Mouse (Mus musculus) embryonic facial prominence, embryonic 12.5 days (tissue): ENCODE data around the gene Kcnh2. TPM values are rescaled to one million over a fixed set of nuclear protein-coding genes. Genes with fewer than 3 reads are reported as not detected.

ENCODE experiments used
- ATAC-seq: fragments of 200-750 bp; cut with Nextera tagmentation; 2 replicates; pipeline ENCODE4 v1.8.0; 2017; ENCODE audit not compliant: insufficient number of reproducible peaks, insufficient read depth, low FRiP score, low TSS enrichment
- H3K27ac ChIP-seq: fragments of 300-500 bp; sonication (generic); 2 replicates; pipeline ENCODE4 v1.5.1; 2016; ENCODE audit warnings: mild to moderate bottlenecking
- H3K27me3 ChIP-seq: fragments of 300-500 bp; sonication (generic); 2 replicates; pipeline ENCODE4 v1.6.1; 2016; ENCODE audit warnings: mild to moderate bottlenecking, moderate library complexity
- H3K36me3 ChIP-seq: fragments of 300-500 bp; sonication (generic); 2 replicates; pipeline ENCODE4 v1.6.1; 2016; ENCODE audit warnings: mild to moderate bottlenecking
- H3K4me1 ChIP-seq: fragments of 300-500 bp; sonication (generic); 2 replicates; pipeline ENCODE4 v1.6.1; 2016
- H3K4me2 ChIP-seq: fragments of 300-500 bp; sonication (generic); replicated peaks from 2 replicates; pipeline ENCODE4 v1.6.1; 2016; ENCODE audit warnings: mild to moderate bottlenecking, moderate library complexity
- H3K4me3 ChIP-seq: fragments of 300-500 bp; sonication (generic); 2 replicates; pipeline ENCODE4 v1.5.1; 2016; ENCODE audit warnings: mild to moderate bottlenecking
- H3K9ac ChIP-seq: fragments of 300-500 bp; sonication (generic); 2 replicates; pipeline ENCODE4 v1.6.1; 2016; ENCODE audit warnings: mild to moderate bottlenecking, moderate library complexity
- H3K9me3 ChIP-seq: fragments of 300-500 bp; sonication (generic); 2 replicates; pipeline ENCODE4 v1.6.1; 2016; ENCODE audit warnings: mild to moderate bottlenecking, moderate library complexity
- WGBS: fragments of 180-500 bp; shearing (Covaris S2); methylation state at CpG from one replicate; pipeline ENCODE4 v1.1.7; 2016; 5-methylcytosine and 5-hydroxymethylcytosine counted together
- polyA plus RNA-seq: library from polyadenylated mRNA; unstranded; fragments of >200 nt; fragmentation: Nextera tagmentation; extraction: Ambion mirVana; gene quantifications from 2 replicates; pipeline ENCODE4 v1.2.1, GENCODE M21; 2016

Kcnh2 gene
- polyA plus RNA-seq, 1 experiment from 2014 or later = 5.2 TPM

- Histone ChIP-seq H3K9me3 (no peaks in the 10 kb centered on the region), H3K36me3 (no peaks in the 10 kb centered on the region), H3K27me3 (no peaks in the 10 kb centered on the region), H3K27ac (no peak overlapping the region), H3K9ac (no peak overlapping the region), H3K4me3 (no peak overlapping the region), H3K4me2 (no peak overlapping the region), H3K4me1 (no peaks in the 10 kb centered on the region)
- WGBS = 69% methylated on average over 5 of the region's 5 CpGs
- ATAC-seq = no peak
Measured at GRCm38 (mm10) chr5:24307118-24307777, 44.2 kb downstream of the Kcnh2 start.

- Histone ChIP-seq H3K36me3 (no peaks in the 10 kb centered on the region), H3K4me2 (no peak overlapping the region), H3K27ac (no peak overlapping the region), H3K9ac (no peak overlapping the region), H3K9me3 (no peaks in the 10 kb centered on the region), H3K4me3 (no peak overlapping the region), H3K4me1 (no peaks in the 10 kb centered on the region), H3K27me3 (no peaks in the 10 kb centered on the region)
- ATAC-seq = no peak
- WGBS = 50% methylated on average over 3 of the region's 3 CpGs
Measured at GRCm38 (mm10) chr5:24303199-24303598, 48.2 kb downstream of the Kcnh2 start.

GRCm38 (mm10) chr5:24299845-24300589, 51.4 kb downstream of the Kcnh2 start:
- Histone ChIP-seq H3K4me2 (no peak overlapping the region), H3K9me3 (peaks cover 1% of the 10 kb centered on the region; the same call in 1 of the 2 replicates), H3K27ac (no peak overlapping the region), H3K9ac (no peak overlapping the region), H3K36me3 (no peaks in the 10 kb centered on the region), H3K4me3 (no peak overlapping the region), H3K4me1 (no peaks in the 10 kb centered on the region), H3K27me3 (no peaks in the 10 kb centered on the region)
- ATAC-seq = no peak
- WGBS = 59% methylated on average over 5 of the region's 5 CpGs

- no peak for ATAC-seq
- no peaks in the 10 kb centered on the region for H3K27me3 ChIP-seq
- peaks cover 6% of the 10 kb centered on the region; the same call in 1 of the 2 replicates for H3K9me3 ChIP-seq
- no peaks in the 10 kb centered on the region for H3K36me3 ChIP-seq
- H3K27ac ChIP-seq = no peak overlapping the region
- whole genome bisulfite sequencing = 74% methylated on average over 3 of the region's 3 CpGs
- H3K4me3 ChIP-seq = no peak overlapping the region
- H3K4me2 ChIP-seq = no peak overlapping the region
- no peak overlapping the region for H3K9ac ChIP-seq
- no peaks in the 10 kb centered on the region for H3K4me1 ChIP-seq
Measured at GRCm38 (mm10) chr5:24291954-24292353, 59.5 kb downstream of the Kcnh2 start.

GRCm38 (mm10) chr5:24286221-24286970, 65.0 kb downstream of the Kcnh2 start:
- WGBS = 79% methylated on average over 7 of the region's 7 CpGs
- H3K9me3 ChIP-seq = no peaks in the 10 kb centered on the region

GRCm38 (mm10) chr5:24284145-24284544, 67.3 kb downstream of the Kcnh2 start:
- no peak for ATAC-seq
- H3K9ac ChIP-seq = no peak overlapping the region
- no peak overlapping the region for H3K4me3 ChIP-seq
- H3K27me3 ChIP-seq = no peaks in the 10 kb centered on the region
- H3K4me1 ChIP-seq = no peaks in the 10 kb centered on the region
- H3K4me2 ChIP-seq = no peak overlapping the region
- H3K9me3 ChIP-seq = no peaks in the 10 kb centered on the region
- H3K27ac ChIP-seq = no peak overlapping the region
- no peaks in the 10 kb centered on the region for H3K36me3 ChIP-seq
- WGBS = 77% methylated on average over 6 of the region's 6 CpGs

More at GRCm38 (mm10) chr5:24286221-24286970, 65.0 kb downstream of the Kcnh2 start:
- ATAC-seq = no peak
- Histone ChIP-seq H3K4me2 (no peak overlapping the region), H3K9ac (no peak overlapping the region), H3K27ac (no peak overlapping the region), H3K4me1 (no peaks in the 10 kb centered on the region), H3K27me3 (no peaks in the 10 kb centered on the region), H3K36me3 (no peaks in the 10 kb centered on the region), H3K4me3 (no peak overlapping the region)

- Histone ChIP-seq H3K36me3 (no peaks in the 10 kb centered on the region), H3K4me1 (no peaks in the 10 kb centered on the region), H3K4me3 (no peak overlapping the region), H3K27me3 (no peaks in the 10 kb centered on the region), H3K9me3 (no peaks in the 10 kb centered on the region), H3K9ac (no peak overlapping the region), H3K27ac (no peak overlapping the region), H3K4me2 (no peak overlapping the region)
- 73% methylated on average over 5 of the region's 5 CpGs for WGBS
- no peak for ATAC-seq
Measured at GRCm38 (mm10) chr5:24283181-24283580, 68.2 kb downstream of the Kcnh2 start.

- Histone ChIP-seq H3K4me1 (no peaks in the 10 kb centered on the region), H3K9me3 (no peaks in the 10 kb centered on the region), H3K4me3 (no peak overlapping the region), H3K9ac (no peak overlapping the region), H3K4me2 (no peak overlapping the region), H3K27ac (no peak overlapping the region), H3K36me3 (no peaks in the 10 kb centered on the region), H3K27me3 (no peaks in the 10 kb centered on the region)
- 68% methylated on average over 2 of the region's 2 CpGs for WGBS
- no peak; the same call in 1 of the 2 replicates for ATAC-seq
Measured at GRCm38 (mm10) chr5:24280523-24280922, 70.9 kb downstream of the Kcnh2 start.

GRCm38 (mm10) chr5:24279527-24279926, 71.9 kb downstream of the Kcnh2 start:
- H3K9ac ChIP-seq = no peak overlapping the region
- H3K36me3 ChIP-seq = no peaks in the 10 kb centered on the region
- no peaks in the 10 kb centered on the region for H3K27me3 ChIP-seq
- H3K4me2 ChIP-seq = no peak overlapping the region
- no peak overlapping the region for H3K27ac ChIP-seq
- no peak for ATAC-seq
- 80% methylated on average over 4 of the region's 4 CpGs for WGBS
- no peaks in the 10 kb centered on the region for H3K4me1 ChIP-seq
- no peak overlapping the region for H3K4me3 ChIP-seq
- H3K9me3 ChIP-seq = no peaks in the 10 kb centered on the region

GRCm38 (mm10) chr5:24278206-24278605, 73.2 kb downstream of the Kcnh2 start:
- Histone ChIP-seq H3K9me3 (no peaks in the 10 kb centered on the region), H3K27ac (no peak overlapping the region), H3K4me1 (no peaks in the 10 kb centered on the region), H3K4me3 (no peak overlapping the region), H3K9ac (no peak overlapping the region), H3K36me3 (no peaks in the 10 kb centered on the region), H3K27me3 (no peaks in the 10 kb centered on the region), H3K4me2 (no peak overlapping the region)
- no peak for ATAC-seq
- 85% methylated on average over 10 of the region's 10 CpGs for WGBS

GRCm38 (mm10) chr5:24273683-24274621, 77.5 kb downstream of the Kcnh2 start:
- no peak overlapping the region for H3K9ac ChIP-seq
- no peaks in the 10 kb centered on the region for H3K4me1 ChIP-seq
- no peaks in the 10 kb centered on the region for H3K9me3 ChIP-seq
- no peak overlapping the region for H3K27ac ChIP-seq
- H3K4me3 ChIP-seq = no peak overlapping the region
- no peak overlapping the region for H3K4me2 ChIP-seq
- WGBS = 76% methylated on average over 9 of the region's 9 CpGs
- no peak for ATAC-seq
- H3K36me3 ChIP-seq = no peaks in the 10 kb centered on the region
- H3K27me3 ChIP-seq = no peaks in the 10 kb centered on the region
